Mouse (Mus musculus) 3T3-L1 (cell line): ENCODE measurements at regions not wholly inside any gene's neighbourhood (a gene's known extent, or its start where the extent isn't known, plus 50 kb on each side); places are given as distances from the start of the nearest gene placed in this dataset.
A peak's percentile ranks its signal among the peaks of the same experiment; 100 is the strongest.
"Not testable (repeated sequence)": the region's sequence is repeated elsewhere in the genome, so short reads cannot be mapped to it uniquely, and the experiment has no call there.

Experiments
- DNase-seq: peaks from one replicate; pipeline ENCODE4 v3.0.0-alpha.2; 2015; ENCODE audit warnings: low read depth, low spot score

GRCm38 (mm10) chr7:111174393-111175124 lies 91.7 kb upstream of the Eif4g2 start:
- no peak for DNase-seq

GRCm38 (mm10) chr7:111172061-111172460 lies 89.2 kb upstream of the Eif4g2 start:
- DNase-seq, result peak; percentile 52

GRCm38 (mm10) chr7:111168546-111169233 lies 85.9 kb upstream of the Eif4g2 start:
- not testable (repeated sequence) for DNase-seq

GRCm38 (mm10) chr7:111164994-111165393 lies 82.2 kb upstream of the Eif4g2 start:
- peak; percentile 21 for DNase-seq

GRCm38 (mm10) chr7:111164276-111164675 lies 81.4 kb upstream of the Eif4g2 start:
- peak; percentile 47 for DNase-seq

- DNase-seq, result peak; percentile 44
Observed at GRCm38 (mm10) chr7:111163861-111164260, 81.0 kb upstream of the Eif4g2 start.

- no peak for DNase-seq
Observed at GRCm38 (mm10) chr7:111163321-111163720, 80.5 kb upstream of the Eif4g2 start.

GRCm38 (mm10) chr7:111158791-111159286 lies 76.0 kb upstream of the Eif4g2 start:
- DNase-seq, result peak; percentile 69

GRCm38 (mm10) chr7:111157754-111158325 lies 75.0 kb upstream of the Eif4g2 start:
- DNase-seq, result no peak

- peak; percentile 92 for DNase-seq
Observed at GRCm38 (mm10) chr7:111157287-111157686, 74.5 kb upstream of the Eif4g2 start.

- DNase-seq, result peak; percentile 96
Observed at GRCm38 (mm10) chr7:111156472-111157231, 73.8 kb upstream of the Eif4g2 start.

- peak; percentile 18 for DNase-seq
Observed at GRCm38 (mm10) chr7:111155995-111156394, 73.2 kb upstream of the Eif4g2 start.

- DNase-seq, result no peak
Observed at GRCm38 (mm10) chr7:111154217-111154616, 71.4 kb upstream of the Eif4g2 start.

- no peak for DNase-seq
Observed at GRCm38 (mm10) chr7:111150540-111150939, 67.7 kb upstream of the Eif4g2 start.

GRCm38 (mm10) chr7:111150115-111150514 lies 67.3 kb upstream of the Eif4g2 start:
- DNase-seq, result no peak

GRCm38 (mm10) chr7:111147593-111147992 lies 64.8 kb upstream of the Eif4g2 start:
- DNase-seq, result no peak

GRCm38 (mm10) chr7:111146670-111147069 lies 63.8 kb upstream of the Eif4g2 start:
- no peak for DNase-seq

- DNase-seq, result no peak
Observed at GRCm38 (mm10) chr7:111144216-111144615, 61.4 kb upstream of the Eif4g2 start.

GRCm38 (mm10) chr7:111141285-111141965 lies 58.6 kb upstream of the Eif4g2 start:
- DNase-seq, result no peak

GRCm38 (mm10) chr7:111138038-111138437 lies 55.2 kb upstream of the Eif4g2 start:
- no peak for DNase-seq

GRCm38 (mm10) chr7:111136066-111136639 lies 53.3 kb upstream of the Eif4g2 start:
- no peak for DNase-seq
